Mouse (Mus musculus) liver, embryonic 13.5 days (tissue): Measurements from ENCODE around the gene Hspb8. TPM values are rescaled to one million over a fixed set of nuclear protein-coding genes. Genes with fewer than 3 reads are reported as not detected.
A peak's percentile ranks its signal among the peaks of the same experiment; 100 is the strongest.

Source experiments
- ATAC-seq: fragments of 200-750 bp; cut with Nextera tagmentation; 2 replicates; pipeline ENCODE4 v1.8.0; 2017; ENCODE audit warnings: low read depth, mild to moderate bottlenecking, moderate number of reproducible peaks, moderate library complexity
- DNase-seq: peaks from one replicate; pipeline ENCODE4 v3.0.0; 2022
- H3K27ac ChIP-seq: fragments of 300-500 bp; sonication (generic); 2 replicates; pipeline ENCODE4 v1.5.1; 2015; ENCODE audit warnings: moderate library complexity, mild to moderate bottlenecking, inconsistent platforms
- H3K27me3 ChIP-seq: fragments of 300-500 bp; sonication (generic); 2 replicates; pipeline ENCODE4 v1.6.1; 2015; ENCODE audit warnings: mild to moderate bottlenecking, inconsistent platforms
- H3K36me3 ChIP-seq: fragments of 300-500 bp; sonication (generic); 2 replicates; pipeline ENCODE4 v1.6.1; 2015; ENCODE audit warnings: mild to moderate bottlenecking, inconsistent platforms
- H3K4me1 ChIP-seq: fragments of 300-500 bp; sonication (generic); replicated peaks from 2 replicates; pipeline ENCODE4 v1.6.1; 2015; ENCODE audit warnings: inconsistent platforms
- H3K4me2 ChIP-seq: fragments of 300-500 bp; sonication (generic); 2 replicates; pipeline ENCODE4 v1.6.1; 2015; ENCODE audit warnings: inconsistent platforms, mild to moderate bottlenecking, moderate library complexity
- H3K4me3 ChIP-seq: fragments of 300-500 bp; sonication (generic); replicated peaks from 2 replicates; pipeline ENCODE4 v1.5.1; 2015; ENCODE audit warnings: mild to moderate bottlenecking, inconsistent platforms
- H3K9ac ChIP-seq: fragments of 300-500 bp; sonication (generic); 2 replicates; pipeline ENCODE4 v1.6.1; 2015; ENCODE audit warnings: mild to moderate bottlenecking, inconsistent platforms
- H3K9me3 ChIP-seq: fragments of 300-500 bp; sonication (generic); replicated peaks from 2 replicates; pipeline ENCODE4 v1.6.1; 2016; ENCODE audit warnings: inconsistent platforms
- WGBS: fragments of 180-500 bp; shearing (Covaris S2); methylation state at CpG from one replicate; pipeline ENCODE4 v1.1.7; 2015; ENCODE audit not compliant: insufficient replicate concordance; 5-methylcytosine and 5-hydroxymethylcytosine counted together
- polyA plus RNA-seq: library from polyadenylated mRNA; unstranded; fragments of >200 nt; fragmentation: Nextera tagmentation; extraction: Ambion mirVana; gene quantifications from 2 replicates; pipeline ENCODE4 v1.2.1, GENCODE M21; 2015

The Hspb8 gene
- polyA plus RNA-seq, 1 experiment from 2014 or later, result 1.1 TPM

DNA sequence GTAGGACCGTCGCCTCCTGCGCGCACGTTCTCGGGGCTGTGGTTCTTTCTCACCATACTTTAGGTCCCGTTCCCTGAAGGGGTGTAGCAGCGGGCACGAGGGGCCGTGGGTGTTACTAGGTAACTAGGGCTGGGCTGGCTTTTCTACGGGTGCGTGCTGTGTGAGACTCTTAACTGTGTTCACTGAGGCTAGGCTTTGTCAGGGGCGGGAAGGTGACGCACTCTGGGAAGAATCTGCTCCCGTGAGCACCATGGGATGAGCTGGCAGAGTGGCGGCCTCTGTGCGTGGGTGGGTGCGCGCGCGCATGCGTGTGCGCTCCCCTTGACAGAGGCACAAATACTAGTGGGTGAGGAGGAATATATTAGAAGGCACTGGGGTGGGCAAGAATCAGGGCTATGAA is 23.9 kb upstream of the Hspb8 start:
- ATAC-seq (no peak), DNase-seq (no peak)
- peaks cover 21% of the 10 kb centered on the region for H3K27me3 ChIP-seq
- H3K4me2 ChIP-seq, result peak overlapping the region; percentile 4
- H3K9ac ChIP-seq, result no peak overlapping the region
- H3K4me3 ChIP-seq, result no peak overlapping the region
- H3K27ac ChIP-seq, result peak overlapping the region; percentile 67; the same call in 1 of the 2 replicates
- H3K36me3 ChIP-seq, result no peaks in the 10 kb centered on the region
- no peaks in the 10 kb centered on the region; the same call in 1 of the 2 replicates for H3K4me1 ChIP-seq
- no peaks in the 10 kb centered on the region for H3K9me3 ChIP-seq
- 39% methylated on average over 23 of the region's 23 CpGs for WGBS

DNA sequence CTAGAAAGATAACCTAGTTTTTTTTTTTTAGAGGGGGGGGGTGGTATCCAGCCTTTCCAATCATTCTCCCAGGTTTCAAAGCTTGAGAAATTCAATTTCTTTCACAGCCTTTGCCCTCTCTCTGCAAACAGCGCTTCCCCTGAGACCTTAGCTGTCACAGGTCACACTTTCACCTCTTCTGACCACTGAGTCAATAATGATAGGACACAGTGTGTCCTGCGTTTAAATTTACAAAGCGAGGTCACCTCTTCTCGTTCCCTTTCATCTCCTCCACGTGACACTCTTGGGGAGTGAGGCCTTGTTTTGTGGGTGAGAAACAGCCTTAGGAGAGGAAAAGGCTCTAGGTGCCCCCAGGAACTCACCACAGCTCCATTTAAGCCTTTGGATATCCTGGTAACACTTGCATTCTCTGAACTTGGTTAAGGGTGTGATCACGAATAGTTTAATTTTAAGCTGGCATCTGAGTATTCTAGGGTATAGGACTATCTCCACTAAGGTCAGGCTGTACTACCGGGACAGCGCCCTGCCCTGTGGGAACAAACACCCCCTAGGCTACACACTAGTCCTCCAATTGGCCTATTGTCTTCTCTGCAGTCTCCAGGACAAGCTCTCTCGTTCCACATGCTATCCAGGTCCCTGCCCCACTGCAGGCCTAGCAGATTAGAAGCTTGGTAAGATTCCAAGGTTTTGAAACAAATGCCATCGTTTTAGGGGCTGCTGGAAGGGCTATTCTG is 23.1 kb upstream of the Hspb8 start:
- Histone ChIP-seq H3K9me3 (no peaks in the 10 kb centered on the region), H3K4me1 (no peaks in the 10 kb centered on the region; the same call in 1 of the 2 replicates), H3K9ac (no peak overlapping the region), H3K4me3 (no peak overlapping the region), H3K36me3 (no peaks in the 10 kb centered on the region), H3K4me2 (peak overlapping the region; percentile 4; the same call in 1 of the 2 replicates), H3K27me3 (peaks cover 21% of the 10 kb centered on the region), H3K27ac (peak overlapping the region; percentile 67)
- ATAC-seq (peak; percentile 70), DNase-seq (no peak)
- 43% methylated on average over 10 of the region's 10 CpGs for WGBS

DNA sequence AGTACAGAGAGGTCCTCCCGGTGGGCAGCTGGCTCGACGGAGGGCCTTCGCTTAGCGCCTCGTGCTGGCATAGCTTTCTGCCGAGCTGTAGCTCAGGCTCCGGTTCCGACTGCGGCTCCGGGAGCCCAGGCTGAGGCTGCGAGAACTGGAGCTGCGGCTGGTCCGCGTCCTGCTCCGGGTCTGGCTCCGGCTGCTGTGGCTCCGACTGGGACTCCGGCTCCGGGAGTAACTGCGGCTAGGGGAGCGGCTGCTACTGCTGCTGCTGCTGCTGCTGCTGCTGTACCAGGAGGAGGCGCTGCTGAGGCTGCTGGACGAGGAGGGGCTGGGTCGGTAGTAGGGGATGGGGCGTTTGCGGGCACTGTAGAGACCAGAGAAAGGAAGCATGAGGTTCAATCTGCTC is 21.9 kb upstream of the Hspb8 start:
- ATAC-seq (no peak), DNase-seq (no peak)
- WGBS, result 40% methylated on average over 27 of the region's 27 CpGs
- Histone ChIP-seq H3K4me2 (no peak overlapping the region), H3K27me3 (peaks cover 20% of the 10 kb centered on the region), H3K4me3 (no peak overlapping the region), H3K9ac (no peak overlapping the region), H3K36me3 (no peaks in the 10 kb centered on the region), H3K4me1 (no peaks in the 10 kb centered on the region; the same call in 1 of the 2 replicates), H3K27ac (no peak overlapping the region), H3K9me3 (no peaks in the 10 kb centered on the region)

DNA sequence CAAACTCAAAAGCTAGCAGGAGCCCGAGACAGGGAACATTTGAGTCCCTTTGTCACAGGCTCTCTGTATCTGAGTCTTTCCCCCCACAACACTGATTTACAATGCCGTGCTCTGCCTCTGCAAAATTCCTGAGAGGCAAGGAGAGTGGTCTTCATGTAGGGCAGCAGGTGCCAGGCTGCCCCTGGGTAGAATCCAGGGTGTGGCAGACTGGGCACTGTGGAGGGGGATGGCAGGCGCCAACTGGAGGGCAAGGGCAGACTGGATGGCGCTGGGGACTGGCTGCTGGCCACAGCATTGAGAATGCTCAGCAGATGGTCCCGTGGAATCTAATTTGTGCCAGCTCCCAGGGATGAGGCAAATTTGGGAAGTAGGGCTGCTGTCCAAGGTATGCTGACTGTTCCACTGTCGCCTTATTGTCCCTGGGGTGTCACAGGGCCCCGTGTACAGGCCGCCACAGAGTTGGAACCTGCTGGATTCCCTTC is 20.8 kb upstream of the Hspb8 start:
- Histone ChIP-seq H3K36me3 (no peaks in the 10 kb centered on the region), H3K4me1 (no peaks in the 10 kb centered on the region; the same call in 1 of the 2 replicates), H3K4me3 (no peak overlapping the region), H3K27ac (no peak overlapping the region), H3K9ac (no peak overlapping the region), H3K27me3 (peaks cover 12% of the 10 kb centered on the region; the same call in 1 of the 2 replicates), H3K4me2 (no peak overlapping the region), H3K9me3 (no peaks in the 10 kb centered on the region)
- ATAC-seq (no peak), DNase-seq (no peak)
- 57% methylated on average over 8 of the region's 8 CpGs for WGBS

DNA sequence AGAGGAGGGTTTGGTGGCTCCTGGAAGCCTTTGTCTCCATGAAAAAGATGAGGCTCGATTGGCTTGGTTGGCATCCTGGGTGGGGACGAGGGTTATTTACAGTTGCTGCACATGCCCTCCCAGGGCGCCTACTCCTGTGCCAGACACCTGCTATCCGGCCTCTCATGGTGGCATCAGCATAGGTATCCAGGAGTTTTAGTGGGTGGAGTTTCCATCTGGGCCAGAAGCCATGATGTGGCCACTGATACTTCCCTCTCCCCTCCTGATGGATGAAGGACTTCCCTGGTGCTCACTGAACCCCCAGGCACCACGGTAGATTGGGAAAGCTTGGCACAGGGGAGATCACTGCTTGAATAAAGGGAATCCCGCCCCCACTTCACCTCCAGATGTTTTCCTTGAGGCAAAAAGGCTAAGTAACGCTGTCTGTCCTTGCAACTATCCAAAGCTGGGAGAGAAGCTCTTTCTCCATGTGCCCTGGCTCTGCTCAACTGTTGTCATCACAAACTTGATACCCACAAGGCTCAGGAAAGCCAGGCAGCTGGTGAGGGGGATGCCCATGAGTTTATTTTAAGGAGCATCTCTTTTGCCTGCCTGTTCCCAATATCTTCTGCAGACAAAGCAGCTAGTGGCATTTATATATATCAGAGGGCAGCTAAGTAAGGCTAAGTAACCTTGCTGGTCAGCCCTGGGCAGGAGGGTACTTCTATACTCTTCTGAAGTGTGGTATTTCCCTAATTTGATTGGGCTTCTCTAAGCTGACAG is 20.2 kb upstream of the Hspb8 start:
- Histone ChIP-seq H3K4me3 (no peak overlapping the region), H3K4me1 (no peaks in the 10 kb centered on the region; the same call in 1 of the 2 replicates), H3K36me3 (no peaks in the 10 kb centered on the region), H3K27ac (no peak overlapping the region), H3K9ac (no peak overlapping the region), H3K27me3 (peaks cover 11% of the 10 kb centered on the region; the same call in 1 of the 2 replicates), H3K9me3 (no peaks in the 10 kb centered on the region), H3K4me2 (no peak overlapping the region)
- ATAC-seq (no peak), DNase-seq (no peak)
- WGBS, result 55% methylated on average over 7 of the region's 7 CpGs

DNA sequence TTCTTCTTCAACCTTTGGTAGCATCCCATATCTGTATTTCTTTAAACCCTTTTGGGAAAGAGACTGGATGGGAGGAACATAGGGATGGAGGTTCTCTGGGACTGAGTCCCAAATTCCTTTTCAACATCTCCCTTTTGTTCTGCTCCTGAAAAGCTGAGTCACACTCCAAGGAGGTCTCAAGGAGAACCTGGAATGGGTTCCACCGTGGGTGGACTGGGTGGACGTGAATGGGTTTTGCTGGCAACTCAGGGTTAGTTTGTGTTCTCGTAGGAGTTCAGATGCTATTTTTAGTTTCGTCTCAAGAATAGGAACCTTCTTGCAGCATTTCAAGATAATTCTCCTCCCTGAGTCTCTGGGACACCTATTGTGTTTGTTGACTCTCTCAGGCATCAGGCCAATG is 17.6 kb upstream of the Hspb8 start:
- Histone ChIP-seq H3K4me3 (no peak overlapping the region), H3K9ac (no peak overlapping the region), H3K36me3 (no peaks in the 10 kb centered on the region), H3K4me1 (no peaks in the 10 kb centered on the region; the same call in 1 of the 2 replicates), H3K27me3 (peaks cover 3% of the 10 kb centered on the region; the same call in 1 of the 2 replicates), H3K9me3 (no peaks in the 10 kb centered on the region), H3K27ac (no peak overlapping the region), H3K4me2 (no peak overlapping the region)
- ATAC-seq (no peak), DNase-seq (no peak)
- 36% methylated on average over 4 of the region's 4 CpGs for WGBS

DNA sequence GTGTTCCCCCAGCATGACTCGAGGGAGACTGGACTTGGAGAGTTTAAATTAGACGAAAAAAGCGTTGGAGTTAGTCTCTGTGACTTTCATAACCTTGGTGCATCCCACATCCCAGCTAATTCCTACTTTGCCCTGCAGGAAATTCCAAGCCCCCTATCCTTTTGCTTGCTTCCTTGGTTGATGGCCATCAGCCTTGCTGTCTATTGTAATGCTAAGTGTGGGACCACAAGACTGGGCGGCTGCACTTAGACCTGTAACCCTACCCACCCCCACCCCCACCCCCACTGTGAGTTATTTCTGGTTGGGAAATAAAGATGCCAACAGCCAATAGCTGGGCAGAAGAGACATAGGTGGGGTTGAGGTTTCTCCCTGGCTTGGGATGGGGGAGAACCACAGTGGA is 15.7 kb upstream of the Hspb8 start:
- H3K27ac ChIP-seq, result no peak overlapping the region
- H3K9me3 ChIP-seq, result no peaks in the 10 kb centered on the region
- no peaks in the 10 kb centered on the region for H3K36me3 ChIP-seq
- 38% methylated on average over 4 of the region's 4 CpGs for WGBS
- H3K9ac ChIP-seq, result no peak overlapping the region
- DNase-seq, result no peak
- no peaks in the 10 kb centered on the region for H3K27me3 ChIP-seq
- H3K4me1 ChIP-seq, result no peaks in the 10 kb centered on the region
- no peak overlapping the region for H3K4me2 ChIP-seq
- H3K4me3 ChIP-seq, result no peak overlapping the region
- no peak for ATAC-seq

DNA sequence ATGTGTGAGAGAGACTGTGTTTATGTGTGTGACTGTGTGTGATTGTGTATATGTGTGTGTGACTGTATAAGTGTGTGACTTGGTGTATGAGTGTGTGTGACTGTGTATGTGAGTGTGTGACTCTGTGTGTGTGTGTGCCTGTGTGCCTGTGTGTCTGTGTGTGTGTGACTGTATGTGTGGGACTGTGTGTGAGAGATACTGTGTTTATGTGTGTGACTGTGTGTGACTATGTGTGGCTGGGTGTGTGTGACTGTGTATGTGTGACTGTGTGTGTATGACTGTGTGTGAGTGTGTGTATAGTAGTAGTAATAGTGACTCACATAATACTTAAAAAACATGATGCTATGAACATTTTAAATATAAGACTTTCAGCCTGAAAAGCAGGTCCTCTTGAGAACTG is 13.5 kb upstream of the Hspb8 start:
- ATAC-seq (no peak), DNase-seq (no peak)
- no peaks in the 10 kb centered on the region for H3K9me3 ChIP-seq
- H3K27me3 ChIP-seq, result no peaks in the 10 kb centered on the region
- H3K4me1 ChIP-seq, result no peaks in the 10 kb centered on the region
- no peak overlapping the region for H3K4me3 ChIP-seq
- no peak overlapping the region for H3K4me2 ChIP-seq
- no peak overlapping the region for H3K27ac ChIP-seq
- no peak overlapping the region for H3K9ac ChIP-seq
- no peaks in the 10 kb centered on the region for H3K36me3 ChIP-seq

DNA sequence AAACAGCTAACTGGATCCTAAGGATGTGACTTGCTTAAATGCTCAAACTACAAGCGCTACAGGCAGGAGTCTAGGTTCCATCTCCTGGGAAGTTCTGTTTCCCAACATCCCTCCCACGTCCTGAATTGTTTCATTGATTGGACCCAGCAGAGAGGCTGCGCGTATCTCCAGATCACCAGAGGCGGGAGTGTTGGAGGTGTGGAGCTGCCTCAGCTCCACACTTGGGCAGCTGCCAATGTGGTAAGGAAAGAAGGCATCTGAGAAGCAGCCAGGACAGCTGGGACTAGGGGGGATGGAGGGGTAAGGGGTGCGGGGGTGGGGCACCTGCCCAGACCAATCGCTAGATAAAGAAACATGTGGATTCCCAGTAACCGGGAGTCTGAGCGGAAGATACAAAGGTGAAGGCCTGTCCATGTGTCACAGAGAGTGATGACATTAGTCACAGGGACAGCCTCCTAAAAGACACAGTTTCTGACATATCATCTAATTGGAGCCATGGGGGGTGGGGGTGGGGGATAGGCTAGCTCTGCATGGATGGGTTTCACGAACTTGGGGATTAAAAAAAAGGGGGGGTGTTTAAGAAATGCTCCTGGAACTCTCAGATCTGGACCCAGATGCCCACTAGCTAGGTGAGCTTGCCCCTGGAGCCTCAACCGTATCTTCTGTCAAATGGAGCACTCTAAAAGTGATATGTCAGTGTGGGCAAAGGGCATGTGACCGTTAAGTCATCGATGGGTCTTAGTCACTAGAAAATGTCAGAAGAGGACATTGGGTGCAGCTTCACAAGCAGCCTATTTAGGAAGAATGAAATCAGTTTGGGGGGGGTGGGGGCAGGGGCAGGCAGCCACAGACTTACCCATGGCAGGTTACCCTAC is 12.5 kb upstream of the Hspb8 start:
- no peak overlapping the region for H3K4me2 ChIP-seq
- H3K27ac ChIP-seq, result no peak overlapping the region
- H3K9ac ChIP-seq, result no peak overlapping the region
- DNase-seq, result no peak
- no peak overlapping the region for H3K4me3 ChIP-seq
- no peaks in the 10 kb centered on the region for H3K36me3 ChIP-seq
- no peaks in the 10 kb centered on the region for H3K9me3 ChIP-seq
- H3K4me1 ChIP-seq, result no peaks in the 10 kb centered on the region
- H3K27me3 ChIP-seq, result no peaks in the 10 kb centered on the region
- peak; percentile 36; the same call in 1 of the 2 replicates for ATAC-seq
- 57% methylated on average over 13 of the region's 13 CpGs for WGBS

DNA sequence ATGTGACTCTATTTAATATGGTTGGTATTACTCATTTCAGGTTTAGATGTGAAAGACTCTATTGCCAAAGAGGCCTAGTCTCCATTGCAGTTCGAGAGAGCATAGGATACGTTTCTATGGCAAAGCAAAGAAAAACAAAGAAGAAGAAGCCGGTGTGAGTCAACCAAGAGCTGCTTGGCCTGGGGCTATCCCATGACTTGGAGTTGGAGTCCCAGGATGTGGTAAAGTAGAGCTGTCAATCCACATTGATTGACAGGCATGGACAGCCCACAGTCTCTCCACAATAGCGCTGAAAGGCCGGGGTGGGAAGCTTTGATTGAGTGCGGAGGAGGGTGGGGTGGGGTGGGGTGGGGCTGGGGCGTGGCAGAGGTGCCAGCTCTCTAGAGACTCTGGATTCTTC is 10.2 kb upstream of the Hspb8 start:
- no peak for DNase-seq
- H3K27me3 ChIP-seq, result no peaks in the 10 kb centered on the region

DNA sequence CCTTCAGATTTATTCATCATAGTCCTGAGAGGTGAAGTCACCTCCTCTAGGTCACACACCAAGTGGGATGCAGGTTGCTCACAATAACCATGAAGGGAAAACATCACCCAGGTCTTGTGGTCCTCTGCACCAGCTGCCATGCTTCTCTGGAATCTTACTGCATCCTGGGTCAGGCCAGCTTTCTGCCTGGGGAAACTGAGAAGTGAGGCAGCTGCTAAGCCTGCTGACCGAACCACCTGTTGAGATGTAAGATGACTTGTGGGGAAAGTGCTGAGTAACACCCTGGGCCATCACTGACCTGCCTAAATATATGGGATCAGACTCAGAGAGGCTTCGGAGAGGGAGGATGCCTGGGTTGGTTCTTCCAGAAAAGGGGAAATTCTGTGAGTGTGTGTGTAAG is 4.0 kb upstream of the Hspb8 start:
- no peaks in the 10 kb centered on the region for H3K36me3 ChIP-seq
- ATAC-seq, result no peak

More for the DNA sequence above, 10.2 kb upstream of the Hspb8 start:
- H3K4me2 ChIP-seq, result no peak overlapping the region
- WGBS, result 45% methylated on average over 7 of the region's 7 CpGs
- no peak overlapping the region for H3K4me3 ChIP-seq
- no peaks in the 10 kb centered on the region for H3K36me3 ChIP-seq
- no peaks in the 10 kb centered on the region for H3K4me1 ChIP-seq
- no peak for ATAC-seq
- H3K9me3 ChIP-seq, result no peaks in the 10 kb centered on the region
- H3K9ac ChIP-seq, result no peak overlapping the region
- H3K27ac ChIP-seq, result no peak overlapping the region

More for the DNA sequence above, 4.0 kb upstream of the Hspb8 start:
- Histone ChIP-seq H3K4me3 (no peak overlapping the region), H3K4me2 (no peak overlapping the region), H3K9me3 (no peaks in the 10 kb centered on the region), H3K9ac (no peak overlapping the region), H3K27me3 (no peaks in the 10 kb centered on the region), H3K4me1 (no peaks in the 10 kb centered on the region), H3K27ac (no peak overlapping the region)
- 67% methylated on average over 2 of the region's 2 CpGs for WGBS
- DNase-seq, result no peak
